Mouse (Mus musculus): Measurements from ENCODE around the gene Slc8a1. TPM values are rescaled to one million over a fixed set of nuclear protein-coding genes. Genes with fewer than 3 reads are reported as not detected.

Slc8a1 gene
- polyA plus RNA-seq, 1 experiment: 20.6 TPM

GRCm38 (mm10) chr17:81335526-81335925 is 402.7 kb downstream of the Slc8a1 start:
- no peak for TF ChIP-seq POLR2A (IDR thresholded peaks at IDR 0.05; ENCODE audit: borderline replicate concordance, extremely low read depth, insufficient read depth, insufficient read length, poor library complexity, severe bottlenecking)
- TF ChIP-seq CTCF (IDR thresholded peaks at IDR 0.05; ENCODE audit: borderline replicate concordance, extremely low read depth, insufficient read depth, insufficient read length): no peak
- DNase-seq (ENCODE audit: low read depth): no peak

Measured in brain, embryonic 14.5 days (tissue).